Mouse (Mus musculus) layer of hippocampus, postnatal 10 days (tissue): ENCODE measurements around the gene Top2a. TPM values are rescaled to one million over a fixed set of nuclear protein-coding genes. Genes with fewer than 3 reads are reported as not detected.
A peak's percentile ranks its signal among the peaks of the same experiment; 100 is the strongest.

ENCODE experiments used
- DNase-seq, 2 experiments: peaks; one replicate each; pipeline ENCODE4 v3.0.0; 2021; ENCODE audit warnings: low spot score in 2 of 2
- total RNA-seq, 2 experiments: library from RNA; stranded (reverse); gene quantifications; 2 replicates each; pipeline ENCODE4 v1.2.3; 2021

Gene Top2a
- total RNA-seq, 2 experiments from 2014 or later = 16.6 to 19.1 TPM

DNA sequence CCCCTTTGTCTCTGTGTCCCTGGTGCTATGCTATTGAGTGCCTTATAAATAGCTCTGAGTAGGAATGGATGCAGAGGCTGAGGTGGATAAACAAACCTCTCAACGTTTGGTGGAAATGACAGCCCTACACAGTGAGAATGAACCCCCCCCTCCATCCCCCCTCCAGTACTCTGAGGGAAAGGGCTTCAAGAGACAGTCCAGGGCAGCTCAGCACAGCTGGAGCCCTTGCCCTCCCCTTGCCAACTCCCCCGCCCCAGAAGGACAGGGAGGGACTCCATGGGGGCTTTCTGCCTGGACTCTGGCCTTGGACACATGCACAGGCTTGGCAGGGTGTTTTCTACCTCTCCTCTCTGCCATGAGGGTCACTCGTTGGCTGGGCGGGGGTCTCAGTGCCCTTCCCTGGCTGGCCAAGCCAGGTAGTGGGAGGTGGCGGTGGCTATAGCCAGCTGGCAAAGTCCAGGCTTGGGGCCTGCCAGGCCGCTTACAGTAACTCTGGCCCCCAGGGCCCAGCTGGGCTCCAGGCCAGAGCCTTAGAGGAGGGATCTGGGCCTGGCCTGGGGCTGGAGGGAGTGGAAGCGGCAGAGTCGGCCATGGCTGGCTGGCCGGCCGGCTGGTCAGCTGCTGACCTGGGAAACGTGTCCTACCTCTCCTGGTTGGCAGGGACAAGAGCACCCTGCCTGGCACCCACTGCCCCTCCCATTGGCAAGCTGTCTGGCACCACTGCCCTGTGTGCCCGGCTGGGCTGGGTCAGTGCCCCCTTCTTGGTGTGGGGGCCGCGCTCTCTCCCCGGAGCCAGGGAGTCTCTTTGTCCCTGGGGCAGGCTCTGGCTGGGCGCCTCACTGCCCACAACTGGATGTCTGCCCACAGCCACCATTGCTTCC, 72.7 kb downstream of the Top2a start:
- DNase-seq = peak; percentile 74 to 80

DNA sequence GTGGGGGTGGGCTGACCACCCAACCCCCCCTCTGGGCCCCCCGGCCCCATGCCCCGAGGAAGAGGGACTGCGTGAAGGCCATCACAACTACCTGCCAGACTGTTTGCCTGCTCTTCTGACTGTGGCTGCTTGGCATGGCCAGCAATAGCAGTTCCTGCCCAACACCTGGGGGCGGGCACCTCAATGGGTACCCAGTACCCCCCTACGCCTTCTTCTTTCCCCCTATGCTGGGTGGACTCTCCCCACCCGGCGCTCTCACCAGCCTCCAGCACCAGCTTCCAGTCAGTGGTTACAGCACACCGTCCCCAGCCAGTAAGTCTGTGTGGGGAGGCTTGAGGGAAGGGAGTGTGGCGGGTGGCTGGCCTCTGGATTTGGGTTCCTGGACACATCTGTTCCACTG, 73.5 kb downstream of the Top2a start:
- DNase-seq = no peak

DNA sequence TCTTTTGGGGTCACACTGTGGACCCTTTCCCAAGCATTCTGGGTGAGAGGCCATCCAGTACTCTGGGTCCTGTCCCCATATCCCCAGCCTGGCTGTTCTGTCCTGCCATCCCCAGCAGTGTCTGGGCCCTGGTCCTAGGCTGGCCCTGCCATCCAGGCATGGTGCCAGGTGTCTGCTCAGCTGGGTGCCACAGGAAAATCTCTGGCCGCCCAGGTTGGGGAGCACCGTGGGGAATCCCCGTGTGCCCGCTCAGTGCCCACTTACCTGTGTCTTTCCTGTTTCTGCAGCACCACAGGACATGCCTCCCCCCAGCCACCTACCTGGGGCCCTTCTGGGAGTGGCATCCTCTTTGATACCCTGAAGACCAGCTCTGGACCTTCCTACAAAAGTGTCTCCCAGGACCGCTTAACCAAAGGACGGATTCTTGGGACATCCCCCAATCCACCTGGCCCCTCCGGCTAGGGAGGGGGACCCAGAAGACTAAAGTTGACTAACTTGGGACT, 74.0 kb downstream of the Top2a start:
- peak in 1 of 2 experiments; percentile 33 for DNase-seq

DNA sequence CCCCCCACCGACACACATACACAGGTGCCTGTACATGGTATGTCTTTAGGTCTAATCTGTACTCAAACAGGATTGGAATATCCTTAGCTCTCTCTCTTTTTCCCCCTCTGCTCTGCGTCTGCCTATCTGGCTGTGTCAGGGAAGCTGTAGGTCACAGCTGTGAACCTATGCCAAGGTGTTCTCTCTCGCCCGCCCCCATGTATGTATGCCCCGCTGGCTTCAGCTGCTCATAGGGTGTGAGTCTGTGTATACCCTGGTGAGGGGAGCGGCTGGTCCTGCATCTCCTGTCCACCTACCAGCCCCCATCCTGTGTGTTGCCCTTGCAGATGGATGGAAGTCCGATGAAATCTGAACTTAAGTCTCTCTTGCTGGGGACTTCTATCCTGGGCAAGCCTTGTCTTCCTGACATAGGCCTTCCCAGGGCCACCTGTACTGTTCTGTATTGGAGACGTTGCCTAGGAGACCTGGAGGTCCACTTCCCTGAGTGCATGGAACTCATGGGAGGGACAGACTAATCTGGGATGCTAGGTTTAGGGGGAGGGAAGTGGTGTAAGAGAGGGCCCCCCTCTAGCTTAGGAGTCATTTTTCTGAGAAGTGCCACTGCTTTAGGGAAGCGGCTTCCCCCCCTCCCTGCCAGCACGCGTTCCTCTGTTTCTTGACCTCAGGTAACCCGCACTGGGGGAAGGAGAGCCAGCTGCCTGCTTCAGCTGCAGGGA, 74.6 kb downstream of the Top2a start:
- DNase-seq = no peak

DNA sequence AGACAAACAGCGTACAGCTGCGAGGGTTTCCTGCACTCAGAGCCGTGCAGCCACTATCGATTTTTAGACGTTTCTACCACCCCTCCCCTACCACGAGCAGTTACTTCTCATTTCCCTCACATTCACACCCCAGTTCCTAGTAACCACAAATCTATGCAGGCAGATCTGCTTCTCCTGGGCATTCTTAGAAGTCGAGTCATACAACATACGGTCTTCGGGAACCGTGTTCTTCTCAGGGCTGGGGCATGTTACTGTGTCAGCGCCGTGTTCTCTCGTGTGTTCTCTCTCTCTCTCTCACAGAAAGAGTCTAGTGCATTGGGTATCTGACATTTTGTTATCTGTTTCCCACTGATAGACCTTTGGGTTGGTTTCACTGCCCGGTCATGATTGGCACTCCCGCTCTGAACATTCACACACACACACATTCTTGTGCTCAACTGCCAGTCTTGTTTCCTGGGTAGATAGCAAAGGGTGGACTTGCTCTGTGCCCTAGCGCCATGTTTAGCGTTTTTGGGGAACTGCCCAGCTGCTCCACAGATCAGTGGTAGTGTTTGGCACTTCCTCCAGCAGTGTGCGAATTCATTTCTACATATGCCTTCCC, 75.9 kb downstream of the Top2a start:
- DNase-seq = no peak

DNA sequence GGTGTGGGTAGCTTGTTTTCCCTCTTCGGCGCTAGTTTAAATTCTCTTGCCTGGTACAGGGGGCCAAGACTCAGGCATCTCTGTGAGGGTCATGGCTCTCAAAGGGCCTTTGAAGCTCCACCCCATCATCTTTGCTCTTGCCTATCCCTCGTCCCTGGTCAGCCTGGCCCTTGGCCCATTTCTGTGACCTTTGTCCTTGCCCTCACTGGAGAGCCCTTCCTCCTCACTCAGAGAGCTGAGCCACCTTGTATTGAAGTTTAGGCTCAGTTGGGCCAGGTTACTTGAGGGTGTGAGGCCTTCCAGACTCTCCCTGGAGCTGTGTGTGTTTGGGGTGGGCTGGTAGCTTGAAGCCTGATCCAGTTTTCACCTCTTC, 78.4 kb downstream of the Top2a start:
- DNase-seq = no peak

DNA sequence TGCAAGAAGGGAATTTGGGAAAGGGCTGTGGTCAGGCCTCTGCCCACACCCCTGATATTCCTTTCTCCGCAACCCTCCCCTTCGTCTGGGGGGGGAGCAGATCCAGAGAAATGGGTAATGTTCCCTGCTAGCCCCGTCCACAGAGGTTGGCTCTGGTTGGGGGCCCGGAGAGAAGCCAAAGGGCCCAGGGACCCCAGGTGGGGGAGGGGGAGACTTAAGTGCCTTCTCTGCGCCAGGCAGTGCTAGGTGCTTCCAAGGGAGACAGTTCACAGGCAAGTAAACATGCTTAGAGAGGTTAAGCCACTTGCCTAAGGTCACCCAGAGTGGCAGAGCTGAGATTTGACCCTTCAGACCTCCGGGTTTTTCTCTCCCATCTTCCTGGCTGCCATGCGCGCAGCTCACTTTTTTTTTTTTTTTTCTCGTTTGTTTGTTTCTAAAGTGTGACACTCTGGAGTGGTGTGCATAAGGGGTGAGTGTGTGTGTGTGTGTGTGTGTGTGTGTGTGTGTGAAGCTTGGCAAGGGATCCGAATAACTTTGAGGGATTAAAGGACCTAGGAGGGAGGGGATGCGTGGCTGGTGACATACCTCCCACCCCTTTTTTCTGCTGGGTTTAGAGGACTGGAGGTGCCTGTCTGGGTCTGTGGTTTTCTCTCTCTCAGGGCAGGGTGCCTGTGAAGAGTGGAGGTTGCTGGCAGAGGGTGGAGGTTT, 78.9 kb downstream of the Top2a start:
- no peak for DNase-seq

DNA sequence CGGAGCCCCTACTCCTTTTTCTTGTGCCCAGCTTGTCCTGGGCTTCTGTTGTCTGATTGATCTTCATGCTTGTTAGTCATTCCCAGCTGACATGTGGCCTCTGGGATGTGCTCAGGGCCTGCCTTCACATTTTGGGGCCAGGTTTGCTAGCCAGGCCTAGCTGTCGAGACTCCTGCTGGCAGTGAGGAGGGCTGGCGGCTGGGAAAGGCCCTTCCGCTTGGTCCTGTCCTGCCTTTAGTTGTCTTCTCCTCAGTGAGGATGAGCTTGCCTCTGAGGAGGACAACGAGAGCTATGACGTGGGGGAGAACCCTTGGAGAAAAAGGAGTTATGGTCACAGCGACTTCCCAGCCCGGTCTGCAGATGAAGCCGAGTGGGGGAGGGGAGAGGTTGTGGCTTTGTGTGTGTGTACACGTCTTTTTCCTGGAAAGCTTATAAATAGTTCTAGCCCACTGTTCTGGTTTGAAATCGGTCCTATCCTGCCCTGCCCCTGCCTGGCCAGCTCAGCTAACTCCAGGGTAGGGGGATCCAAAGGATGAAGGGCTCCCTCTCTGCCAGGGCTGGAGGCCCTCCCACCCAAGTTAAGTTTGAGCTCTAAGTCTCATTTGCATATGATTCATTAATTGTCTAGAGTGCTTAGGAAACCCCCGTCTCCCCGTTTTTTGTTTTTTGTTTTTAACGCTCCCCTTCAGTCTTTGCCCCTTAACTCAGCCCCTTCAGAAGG, 80.1 kb downstream of the Top2a start:
- DNase-seq = peak in 1 of 2 experiments; percentile 23

Other genes starting within 250 kb of the Top2a start
- gene Nr1d1, start 248.9 kb downstream of the Top2a start, total RNA-seq = 10 to 100 TPM; 39.1 to 41.5 TPM
- gene Msl1, start 228.7 kb downstream of the Top2a start, total RNA-seq = 100 to 1,000 TPM; 147 to 157 TPM
- 10 to 100 TPM; 65.8 to 66.3 TPM for gene Casc3, start 219.3 kb downstream of the Top2a start, total RNA-seq
- 100 to 1,000 TPM; 148 to 154 TPM for gene Rapgefl1, start 187.4 kb downstream of the Top2a start, total RNA-seq
- gene Wipf2, start 160.6 kb downstream of the Top2a start, total RNA-seq = 10 to 100 TPM; 29.7 to 30.9 TPM
- gene Cdc6, start 116.4 kb downstream of the Top2a start, total RNA-seq = 1 to 10 TPM; 1.1 to 2.2 TPM
- 10 to 100 TPM; 21.7 to 24.0 TPM for gene Rara, start 96.4 kb downstream of the Top2a start, total RNA-seq
- 1 to 10 TPM; 2.4 to 3.6 TPM for gene Gjd3, start 41.2 kb downstream of the Top2a start, total RNA-seq
- gene Igfbp4, start 17.1 kb upstream of the Top2a start, total RNA-seq = 10 to 100 TPM; 95.0 to 96.7 TPM
- under 1 TPM; 0.09 to 0.11 TPM for gene Tns4, start 65.1 kb upstream of the Top2a start, total RNA-seq
- not detected for gene Ccr7, start 130.9 kb upstream of the Top2a start, total RNA-seq
- 10 to 100 TPM; 90.7 to 93.3 TPM for gene Smarce1, start 206.8 kb upstream of the Top2a start, total RNA-seq
- gene Krt222, start 219.9 kb upstream of the Top2a start, total RNA-seq = 10 to 100 TPM; 24.0 to 25.7 TPM